Mouse (Mus musculus) midbrain, embryonic 15.5 days (tissue): ENCODE data around the gene Ccnjl. TPM values are rescaled to one million over a fixed set of nuclear protein-coding genes. Genes with fewer than 3 reads are reported as not detected.
A peak's percentile ranks its signal among the peaks of the same experiment; 100 is the strongest.

Source experiments
- ATAC-seq: fragments of 200-750 bp; cut with Nextera tagmentation; replicated peaks from 2 replicates; pipeline ENCODE4 v1.8.0; 2017; ENCODE audit warnings: moderate TSS enrichment
- H3K27ac ChIP-seq: fragments of 300-500 bp; sonication (generic); 2 replicates; pipeline ENCODE4 v1.5.1; 2015; ENCODE audit warnings: mild to moderate bottlenecking, inconsistent platforms
- H3K27me3 ChIP-seq: fragments of 300-500 bp; sonication (generic); replicated peaks from 2 replicates; pipeline ENCODE4 v1.6.1; 2015; ENCODE audit warnings: inconsistent platforms
- H3K36me3 ChIP-seq: fragments of 300-500 bp; sonication (generic); replicated peaks from 2 replicates; pipeline ENCODE4 v1.6.1; 2015; ENCODE audit warnings: inconsistent platforms
- H3K4me1 ChIP-seq: fragments of 300-500 bp; sonication (generic); 2 replicates; pipeline ENCODE4 v1.6.1; 2015; ENCODE audit warnings: inconsistent platforms
- H3K4me2 ChIP-seq: fragments of 300-500 bp; sonication (generic); 2 replicates; pipeline ENCODE4 v1.6.1; 2015; ENCODE audit warnings: inconsistent platforms, mild to moderate bottlenecking, moderate library complexity
- H3K4me3 ChIP-seq: fragments of 300-500 bp; sonication (generic); 2 replicates; pipeline ENCODE4 v1.5.1; 2015; ENCODE audit warnings: mild to moderate bottlenecking, inconsistent platforms
- H3K9ac ChIP-seq: fragments of 300-500 bp; sonication (generic); 2 replicates; pipeline ENCODE4 v1.6.1; 2015; ENCODE audit warnings: mild to moderate bottlenecking, inconsistent platforms
- H3K9me3 ChIP-seq: fragments of 300-500 bp; sonication (generic); 2 replicates; pipeline ENCODE4 v1.6.1; 2016; ENCODE audit warnings: inconsistent platforms
- WGBS: fragments of 180-500 bp; shearing (Covaris S2); methylation state at CpG from one replicate; pipeline ENCODE4 v1.1.7; 2015; ENCODE audit warnings: mixed read lengths; 5-methylcytosine and 5-hydroxymethylcytosine counted together
- polyA plus RNA-seq: library from polyadenylated mRNA; unstranded; fragments of >200 nt; fragmentation: Nextera tagmentation; extraction: Ambion mirVana; gene quantifications from 2 replicates; pipeline ENCODE4 v1.2.1, GENCODE M21; 2015

Ccnjl gene
- polyA plus RNA-seq, 1 experiment from 2014 or later = 13.7 TPM

GRCm38 (mm10) chr11:43617924-43618323, 89.3 kb downstream of the Ccnjl start:
- Histone ChIP-seq H3K36me3 (no peaks in the 10 kb centered on the region), H3K27ac (peak overlapping the region; percentile 22; the same call in 1 of the 2 replicates), H3K4me1 (peaks cover 14% of the 10 kb centered on the region), H3K9ac (no peak overlapping the region), H3K4me3 (no peak overlapping the region), H3K9me3 (no peaks in the 10 kb centered on the region), H3K4me2 (no peak overlapping the region), H3K27me3 (no peaks in the 10 kb centered on the region)
- 29% methylated on average over 5 of the region's 5 CpGs for WGBS
- peak; percentile 42 for ATAC-seq

DNA sequence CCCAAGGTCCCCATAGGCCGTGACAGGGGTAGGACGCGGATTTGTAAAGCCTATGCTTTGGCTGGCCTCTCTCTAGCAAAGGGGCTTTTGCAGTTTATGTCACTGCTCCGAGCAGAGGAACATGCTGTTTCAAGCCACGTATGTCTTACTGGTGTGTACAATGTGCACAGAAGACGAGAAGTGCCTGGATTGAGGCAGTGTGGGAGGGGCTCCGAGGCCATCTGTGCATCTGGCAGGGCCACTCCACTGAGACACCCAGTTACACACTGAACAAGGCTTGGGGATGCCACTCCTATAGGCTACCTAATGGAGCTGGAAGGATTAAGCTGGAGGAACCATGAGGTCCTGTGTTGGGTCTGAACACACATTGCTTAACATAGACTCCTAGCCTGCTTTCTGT, 89.8 kb downstream of the Ccnjl start:
- Histone ChIP-seq H3K27ac (peak overlapping the region; percentile 22; the same call in 1 of the 2 replicates), H3K4me2 (no peak overlapping the region), H3K4me3 (no peak overlapping the region), H3K36me3 (no peaks in the 10 kb centered on the region), H3K4me1 (peaks cover 10% of the 10 kb centered on the region), H3K9ac (no peak overlapping the region), H3K27me3 (no peaks in the 10 kb centered on the region), H3K9me3 (no peaks in the 10 kb centered on the region)
- WGBS = 48% methylated on average over 7 of the region's 7 CpGs
- peak; percentile 28; the same call in 1 of the 2 replicates for ATAC-seq

DNA sequence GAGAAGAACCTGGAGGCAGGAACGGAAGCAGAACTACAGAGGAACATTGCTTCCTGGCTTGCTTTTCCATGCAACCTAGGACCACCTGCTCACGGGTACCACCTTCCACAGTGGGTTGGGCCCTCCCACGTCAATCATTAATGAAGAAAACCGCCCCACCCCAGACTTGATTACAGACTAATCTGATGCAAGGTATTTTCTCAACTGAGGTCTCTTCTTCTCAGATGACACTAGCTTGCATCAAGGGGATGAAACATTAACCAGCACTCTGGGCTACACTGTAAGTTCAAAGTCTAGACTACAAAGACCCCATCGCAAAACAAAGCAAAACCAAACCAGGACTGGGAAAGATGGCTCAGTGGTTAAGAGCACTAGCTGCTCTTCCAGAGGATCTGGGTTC, 93.2 kb downstream of the Ccnjl start:
- 89% methylated on average over 5 of the region's 5 CpGs for WGBS
- no peak overlapping the region for H3K27ac ChIP-seq
- H3K36me3 ChIP-seq = no peaks in the 10 kb centered on the region

DNA sequence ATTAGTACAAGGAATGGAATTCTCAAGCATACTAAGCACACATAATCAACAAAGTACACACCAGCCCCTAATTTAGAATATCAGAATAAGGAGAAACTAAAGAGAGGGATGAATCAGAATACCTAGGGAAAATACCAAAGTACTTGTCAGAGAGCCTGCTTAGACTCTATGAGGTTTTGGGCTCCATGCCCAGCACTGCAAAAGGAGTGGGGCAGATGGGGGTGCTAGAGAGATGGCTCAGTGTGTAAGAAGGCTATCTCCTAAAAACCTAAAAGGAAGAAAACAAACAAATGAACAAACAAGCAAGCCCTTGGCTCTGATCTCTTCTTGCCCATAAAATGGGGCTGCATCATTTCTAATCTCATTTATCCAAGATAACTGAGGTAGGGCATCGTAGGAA, 95.8 kb downstream of the Ccnjl start:
- WGBS = 89% methylated on average over 1 of the region's 1 CpGs
- H3K4me1 ChIP-seq = peaks cover 15% of the 10 kb centered on the region
- no peaks in the 10 kb centered on the region for H3K36me3 ChIP-seq
- H3K4me3 ChIP-seq = no peak overlapping the region
- H3K9ac ChIP-seq = no peak overlapping the region
- no peaks in the 10 kb centered on the region for H3K9me3 ChIP-seq
- no peaks in the 10 kb centered on the region for H3K27me3 ChIP-seq
- H3K4me2 ChIP-seq = no peak overlapping the region
- H3K27ac ChIP-seq = no peak overlapping the region
- ATAC-seq = no peak

More for the DNA sequence above, 93.2 kb downstream of the Ccnjl start:
- no peak for ATAC-seq
- no peak overlapping the region for H3K9ac ChIP-seq
- H3K9me3 ChIP-seq = no peaks in the 10 kb centered on the region
- H3K4me1 ChIP-seq = peaks cover 17% of the 10 kb centered on the region
- no peaks in the 10 kb centered on the region for H3K27me3 ChIP-seq
- H3K4me2 ChIP-seq = no peak overlapping the region
- no peak overlapping the region for H3K4me3 ChIP-seq

DNA sequence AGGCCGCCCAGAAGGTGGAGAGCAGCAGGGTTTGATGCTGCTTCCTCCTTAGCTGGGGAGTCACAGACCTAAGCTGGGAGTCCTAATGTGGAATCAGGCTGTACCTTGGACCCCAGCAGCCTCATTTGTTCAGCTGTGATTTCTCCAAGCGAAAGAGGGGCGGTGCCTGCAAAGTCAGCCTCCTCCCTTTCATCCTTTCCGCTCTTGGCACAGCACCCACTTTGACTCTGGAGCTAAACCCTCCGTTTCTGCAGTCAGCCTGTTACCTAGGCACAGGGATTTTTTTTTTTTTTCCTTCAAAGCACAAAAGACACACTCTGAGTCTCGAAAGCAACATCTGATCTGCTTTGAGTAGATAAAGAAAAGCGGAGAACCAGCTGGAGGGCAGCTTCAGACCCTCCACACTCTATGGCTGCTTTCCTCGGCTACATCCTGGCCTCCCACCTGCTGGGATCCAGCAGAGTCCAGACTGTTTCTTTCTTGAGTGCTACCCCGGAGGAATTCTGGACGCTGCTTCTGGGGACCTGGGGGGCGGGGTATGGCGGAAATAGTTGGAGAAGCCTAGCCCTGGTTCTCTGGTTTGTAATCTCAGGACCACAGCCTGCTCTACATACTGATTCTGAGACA, 97.8 kb downstream of the Ccnjl start:
- H3K27me3 ChIP-seq = no peaks in the 10 kb centered on the region
- H3K4me1 ChIP-seq = peaks cover 15% of the 10 kb centered on the region
- H3K4me2 ChIP-seq = peak overlapping the region; percentile 44
- H3K9ac ChIP-seq = no peak overlapping the region; the same call in 1 of the 2 replicates
- no peaks in the 10 kb centered on the region for H3K36me3 ChIP-seq
- H3K9me3 ChIP-seq = no peaks in the 10 kb centered on the region
- 10% methylated on average over 12 of the region's 12 CpGs for WGBS
- 0 out of 2 replicates have a peak overlapping the region, but pooled peaks have one; percentile 6 for H3K4me3 ChIP-seq
- 0 out of 2 replicates have a peak, but pooled peaks have one; percentile 54 for ATAC-seq
- H3K27ac ChIP-seq = peak overlapping the region; percentile 61

- 0 out of 2 replicates have a peak, but pooled peaks have one; percentile 21 for ATAC-seq
- H3K27ac ChIP-seq = peak overlapping the region; percentile 61
- no peaks in the 10 kb centered on the region for H3K9me3 ChIP-seq
- H3K36me3 ChIP-seq = no peaks in the 10 kb centered on the region
- no peaks in the 10 kb centered on the region for H3K27me3 ChIP-seq
- H3K4me3 ChIP-seq = no peak overlapping the region
- H3K9ac ChIP-seq = no peak overlapping the region; the same call in 1 of the 2 replicates
- WGBS = 33% methylated on average over 18 of the region's 18 CpGs
- peaks cover 15% of the 10 kb centered on the region for H3K4me1 ChIP-seq
- peak overlapping the region; percentile 44 for H3K4me2 ChIP-seq
Measured at GRCm38 (mm10) chr11:43626927-43627645, 98.5 kb downstream of the Ccnjl start.

- Histone ChIP-seq H3K27me3 (no peaks in the 10 kb centered on the region), H3K4me1 (peaks cover 18% of the 10 kb centered on the region), H3K9ac (no peak overlapping the region), H3K4me3 (no peak overlapping the region), H3K27ac (no peak overlapping the region), H3K36me3 (no peaks in the 10 kb centered on the region), H3K4me2 (no peak overlapping the region), H3K9me3 (no peaks in the 10 kb centered on the region)
- no peak for ATAC-seq
- 90% methylated on average over 9 of the region's 9 CpGs for WGBS
Measured at GRCm38 (mm10) chr11:43631645-43632044, 103.1 kb downstream of the Ccnjl start.

- H3K4me1 ChIP-seq = peaks cover 9% of the 10 kb centered on the region; the same call in 1 of the 2 replicates
- H3K9ac ChIP-seq = no peak overlapping the region
- WGBS = 61% methylated on average over 4 of the region's 4 CpGs
- H3K27ac ChIP-seq = no peak overlapping the region
- H3K4me3 ChIP-seq = no peak overlapping the region
- H3K4me2 ChIP-seq = no peak overlapping the region
- ATAC-seq = no peak
- H3K9me3 ChIP-seq = no peaks in the 10 kb centered on the region
- no peaks in the 10 kb centered on the region for H3K27me3 ChIP-seq
- no peaks in the 10 kb centered on the region for H3K36me3 ChIP-seq
Measured at GRCm38 (mm10) chr11:43632566-43632965, 104.0 kb downstream of the Ccnjl start.

DNA sequence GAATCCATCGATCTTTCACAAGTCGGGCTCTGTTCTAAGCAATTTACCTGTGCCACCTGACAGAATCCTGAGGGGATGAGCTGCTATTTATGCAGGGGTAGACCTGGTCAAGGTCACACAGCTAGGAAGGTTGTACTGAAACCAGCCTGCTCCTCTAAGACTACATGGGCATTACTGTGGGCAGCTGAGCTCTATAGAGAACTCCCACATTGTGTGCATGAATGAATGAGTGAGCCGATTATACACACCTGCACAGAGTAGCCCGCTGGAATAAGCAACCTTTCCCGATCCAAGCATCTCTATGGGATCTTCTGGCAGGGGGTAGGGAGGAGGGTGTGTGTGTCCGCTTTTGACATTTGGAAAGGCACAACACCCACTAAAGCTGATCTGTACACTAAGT, 104.6 kb downstream of the Ccnjl start:
- Histone ChIP-seq H3K4me1 (peaks cover 9% of the 10 kb centered on the region; the same call in 1 of the 2 replicates), H3K4me3 (no peak overlapping the region), H3K4me2 (no peak overlapping the region), H3K36me3 (no peaks in the 10 kb centered on the region), H3K27me3 (no peaks in the 10 kb centered on the region), H3K9ac (no peak overlapping the region), H3K27ac (no peak overlapping the region), H3K9me3 (no peaks in the 10 kb centered on the region)
- 84% methylated on average over 6 of the region's 6 CpGs for WGBS
- peak; percentile 46; the same call in 1 of the 2 replicates for ATAC-seq

DNA sequence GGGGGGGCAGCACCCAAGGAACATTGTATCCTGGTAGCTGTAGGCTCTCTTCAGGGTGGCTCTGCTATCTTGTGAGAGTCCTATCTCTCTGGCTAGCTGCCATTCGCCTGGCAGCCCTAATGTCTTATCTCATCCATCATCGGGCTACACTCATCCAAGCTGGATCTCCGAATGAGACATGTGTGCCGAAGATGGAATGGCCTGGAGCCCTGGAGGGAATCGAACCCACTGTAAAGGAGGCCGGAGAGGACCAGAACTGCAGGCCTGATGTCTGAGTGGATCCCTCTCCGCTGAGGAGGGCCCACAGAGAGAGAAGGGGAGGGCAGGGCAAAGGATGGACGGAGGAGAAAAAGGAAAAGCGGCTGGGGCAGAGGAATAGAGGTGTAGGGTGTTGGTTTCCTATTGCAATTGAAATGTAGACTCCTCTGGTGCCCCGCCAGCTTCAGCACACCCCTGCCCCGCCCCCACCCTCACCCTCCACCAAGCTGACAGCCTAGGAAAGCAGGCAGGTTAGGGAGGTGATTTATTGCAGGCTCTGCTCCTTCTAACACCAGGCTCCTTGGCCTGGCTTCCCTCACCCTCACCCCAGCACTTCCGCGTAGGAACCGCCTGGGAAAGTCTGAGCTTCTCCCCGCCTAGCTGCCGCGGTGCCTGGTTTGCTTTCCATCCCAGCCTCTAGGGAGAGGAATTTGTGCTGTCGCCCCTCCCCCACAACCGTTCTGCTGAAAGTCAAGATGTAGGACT, 105.2 kb downstream of the Ccnjl start:
- peak; percentile 58; the same call in 1 of the 2 replicates for ATAC-seq
- H3K36me3 ChIP-seq = no peaks in the 10 kb centered on the region
- no peaks in the 10 kb centered on the region for H3K27me3 ChIP-seq
- H3K4me2 ChIP-seq = peak overlapping the region; percentile 21; the same call in 1 of the 2 replicates
- peaks cover 9% of the 10 kb centered on the region; the same call in 1 of the 2 replicates for H3K4me1 ChIP-seq
- no peaks in the 10 kb centered on the region for H3K9me3 ChIP-seq
- H3K4me3 ChIP-seq = no peak overlapping the region
- no peak overlapping the region for H3K27ac ChIP-seq
- no peak overlapping the region for H3K9ac ChIP-seq
- 27% methylated on average over 19 of the region's 19 CpGs for WGBS
